Mouse (Mus musculus) intestine, embryonic 15.5 days (tissue): Measurements from ENCODE around the gene Gm3476. TPM values are rescaled to one million over a fixed set of nuclear protein-coding genes. Genes with fewer than 3 reads are reported as not detected.
A peak's percentile ranks its signal among the peaks of the same experiment; 100 is the strongest.
"Not testable (repeated sequence)": the region's sequence is repeated elsewhere in the genome, so short reads cannot be mapped to it uniquely, and the experiment has no call there.

Source experiments
- ATAC-seq: fragments of 200-750 bp; cut with Nextera tagmentation; 2 replicates; pipeline ENCODE4 v1.8.0; 2017; ENCODE audit warnings: moderate TSS enrichment, moderate library complexity
- H3K27ac ChIP-seq: fragments of 300-500 bp; sonication (generic); 2 replicates; pipeline ENCODE4 v1.5.1; 2015; ENCODE audit warnings: mild to moderate bottlenecking, inconsistent platforms
- H3K27me3 ChIP-seq: fragments of 300-500 bp; sonication (generic); replicated peaks from 2 replicates; pipeline ENCODE4 v1.6.1; 2015; ENCODE audit warnings: inconsistent platforms
- H3K36me3 ChIP-seq: fragments of 300-500 bp; sonication (generic); 2 replicates; pipeline ENCODE4 v1.6.1; 2015; ENCODE audit warnings: inconsistent platforms
- H3K4me1 ChIP-seq: fragments of 300-500 bp; sonication (generic); replicated peaks from 2 replicates; pipeline ENCODE4 v1.6.1; 2015; ENCODE audit warnings: inconsistent platforms
- H3K4me2 ChIP-seq: fragments of 300-500 bp; sonication (generic); replicated peaks from 2 replicates; pipeline ENCODE4 v1.6.1; 2015; ENCODE audit warnings: mild to moderate bottlenecking, inconsistent platforms
- H3K4me3 ChIP-seq: fragments of 300-500 bp; sonication (generic); replicated peaks from 2 replicates; pipeline ENCODE4 v1.5.1; 2015; ENCODE audit warnings: inconsistent platforms
- H3K9ac ChIP-seq: fragments of 300-500 bp; sonication (generic); 2 replicates; pipeline ENCODE4 v1.6.1; 2015; ENCODE audit warnings: inconsistent platforms
- H3K9me3 ChIP-seq: fragments of 300-500 bp; sonication (generic); 2 replicates; pipeline ENCODE4 v1.6.1; 2016; ENCODE audit warnings: inconsistent platforms
- WGBS: fragments of 180-500 bp; shearing (Covaris S2); methylation state at CpG from one replicate; pipeline ENCODE4 v1.1.7; 2015; 5-methylcytosine and 5-hydroxymethylcytosine counted together
- polyA plus RNA-seq: library from polyadenylated mRNA; unstranded; fragments of >200 nt; fragmentation: Nextera tagmentation; extraction: Ambion mirVana; gene quantifications from 2 replicates; pipeline ENCODE4 v1.2.1, GENCODE M21; 2015

The Gm3476 gene
- not detected in 2 replicates for polyA plus RNA-seq

- H3K27ac ChIP-seq, ATAC-seq, H3K9ac ChIP-seq, H3K9me3 ChIP-seq, H3K27me3 ChIP-seq, H3K4me3 ChIP-seq, H3K36me3 ChIP-seq, H3K4me2 ChIP-seq, H3K4me1 ChIP-seq: not testable (repeated sequence)
- no CpG with 5 or more reads among the region's 1 CpGs for WGBS
Observed at GRCm38 (mm10) chr14:6125707-6126106, at the start of gene Gm3476. Gene Gm3476, minus strand, starts transcription at chr14:6125807.

GRCm38 (mm10) chr14:6163538-6163937 lies 37.9 kb upstream of the Gm3476 start:
- H3K27me3 ChIP-seq, H3K4me1 ChIP-seq, H3K9ac ChIP-seq, H3K36me3 ChIP-seq, H3K27ac ChIP-seq, H3K4me3 ChIP-seq, H3K4me2 ChIP-seq, ATAC-seq, H3K9me3 ChIP-seq: not testable (repeated sequence)
- 86% methylated on average over 6 of the region's 9 CpGs for WGBS

GRCm38 (mm10) chr14:6161085-6161484 lies 35.5 kb upstream of the Gm3476 start:
- not testable (repeated sequence) for H3K27me3 ChIP-seq, H3K4me1 ChIP-seq, ATAC-seq, H3K27ac ChIP-seq, H3K9ac ChIP-seq, H3K4me3 ChIP-seq, H3K4me2 ChIP-seq, H3K36me3 ChIP-seq, H3K9me3 ChIP-seq
- WGBS: 88% methylated on average over 1 of the region's 1 CpGs

- peak within 1 kb of the TSS; percentile 52 for H3K4me2 ChIP-seq
- 1% methylated on average over 41 of the region's 51 CpGs for WGBS
- H3K27ac ChIP-seq, H3K27me3 ChIP-seq, H3K36me3 ChIP-seq, H3K9me3 ChIP-seq, H3K9ac ChIP-seq, H3K4me1 ChIP-seq: not testable (repeated sequence)
- ATAC-seq: peak; percentile 96
- H3K4me3 ChIP-seq: peak within 1 kb of the TSS; percentile 37
Observed at GRCm38 (mm10) chr14:6108272-6108925, 17.2 kb downstream of the Gm3476 start, which contains the start of gene Gm3468. Gene Gm3468, minus strand, starts transcription at chr14:6108665.

- ATAC-seq, H3K9ac ChIP-seq, H3K9me3 ChIP-seq, H3K27ac ChIP-seq, H3K4me1 ChIP-seq, H3K27me3 ChIP-seq, H3K36me3 ChIP-seq: not testable (repeated sequence)
- peak overlapping the region; percentile 37 for H3K4me3 ChIP-seq
- 6% methylated on average over 9 of the region's 9 CpGs for WGBS
- peak overlapping the region; percentile 52 for H3K4me2 ChIP-seq
Observed at GRCm38 (mm10) chr14:6107500-6107899, 18.1 kb downstream of the Gm3476 start.

- WGBS: 87% methylated on average over 3 of the region's 3 CpGs
- H3K27ac ChIP-seq, H3K9me3 ChIP-seq, H3K27me3 ChIP-seq, H3K36me3 ChIP-seq, H3K4me3 ChIP-seq, H3K4me1 ChIP-seq, H3K9ac ChIP-seq, H3K4me2 ChIP-seq, ATAC-seq: not testable (repeated sequence)
Observed at GRCm38 (mm10) chr14:6093842-6094241, 31.8 kb downstream of the Gm3476 start, which contains the start of gene Gm8206. Gene Gm8206, minus strand, starts transcription at chr14:6093942.

- H3K9ac ChIP-seq, H3K4me2 ChIP-seq, H3K27ac ChIP-seq, H3K9me3 ChIP-seq, H3K4me3 ChIP-seq, H3K36me3 ChIP-seq, H3K27me3 ChIP-seq, H3K4me1 ChIP-seq, ATAC-seq: not testable (repeated sequence)
- whole genome bisulfite sequencing: 92% methylated on average over 4 of the region's 4 CpGs
Observed at GRCm38 (mm10) chr14:6058167-6058566, 67.4 kb downstream of the Gm3476 start, which contains the start of gene Gm6337. Gene Gm6337, minus strand, starts transcription at chr14:6058267.

Other genes with a start within 250 kb of the Gm3476 start
- gene Gm8237, start 245.4 kb downstream of the Gm3476 start, polyA plus RNA-seq: 0.06 TPM in 1 of 2 replicates, not detected in the other
- 0.44 and 0.56 TPM in 2 replicates for gene Gm3248, start 164.1 kb downstream of the Gm3476 start, polyA plus RNA-seq
- gene Gm3453, start 146.7 kb downstream of the Gm3476 start, polyA plus RNA-seq: not detected in 2 replicates
- gene Gm6337, start 67.5 kb downstream of the Gm3476 start, polyA plus RNA-seq: not detected in 2 replicates
- gene Gm8206, start 31.9 kb downstream of the Gm3476 start, polyA plus RNA-seq: 0.74 and 0.90 TPM in 2 replicates
- 0.77 and 1.9 TPM in 2 replicates for gene Gm3468, start 17.1 kb downstream of the Gm3476 start, polyA plus RNA-seq
- gene Gm21560, start 93.5 kb upstream of the Gm3476 start, polyA plus RNA-seq: not detected in 2 replicates
- 1.9 and 2.2 TPM in 2 replicates for gene Gm3411, start 161.4 kb upstream of the Gm3476 start, polyA plus RNA-seq
- not detected in 2 replicates for gene Gm21103, start 179.0 kb upstream of the Gm3476 start, polyA plus RNA-seq
- gene Gm3618, start 217.9 kb upstream of the Gm3476 start, polyA plus RNA-seq: not detected in 2 replicates